Mouse (Mus musculus) T-helper 2 cell (primary cell): ENCODE data around the gene Frat2.

Experiments used
- in situ Hi-C: fragments of 300-600 bp; cut with MboI, MseI; formaldehyde crosslinking; loops from one replicate; pipeline ENCODE4 v1.15.1; 2025; ENCODE audit warnings: high pct_unique_total_duplicates

Frat2 gene

GRCm38 (mm10) chr19:41822589-41822988 is 25.3 kb downstream of the Frat2 start:
- in situ Hi-C loops: no loop called here

- in situ Hi-C loops: no loop called here
These were observed 26.5 kb downstream of the Frat2 start for GRCm38 (mm10) chr19:41821436-41821835.

- in situ Hi-C loops: no loop called here
These were observed 29.2 kb downstream of the Frat2 start for GRCm38 (mm10) chr19:41818749-41819148.

GRCm38 (mm10) chr19:41817325-41817724 is 30.6 kb downstream of the Frat2 start:
- in situ Hi-C loops: no loop called here

GRCm38 (mm10) chr19:41816915-41817314 is 31.0 kb downstream of the Frat2 start:
- in situ Hi-C loops: no loop called here

- in situ Hi-C loops: no loop called here
These were observed 31.5 kb downstream of the Frat2 start for GRCm38 (mm10) chr19:41816410-41816809.

- in situ Hi-C loops: no loop called here
These were observed 34.6 kb downstream of the Frat2 start for GRCm38 (mm10) chr19:41813374-41813773.

GRCm38 (mm10) chr19:41812525-41812924 is 35.4 kb downstream of the Frat2 start:
- in situ Hi-C loops: no loop called here

- in situ Hi-C loops: no loop called here
These were observed 37.9 kb downstream of the Frat2 start for GRCm38 (mm10) chr19:41810074-41810473.

GRCm38 (mm10) chr19:41808104-41808634 is 39.8 kb downstream of the Frat2 start:
- in situ Hi-C loops: loop anchor here (5.0 kb wide), 1 partner anchor 79 kb away; no protein-coding TSS in a partner anchor

- in situ Hi-C loops: loop anchor here (5.0 kb wide), 1 partner anchor 80 kb away; no protein-coding TSS in a partner anchor
These were observed 40.4 kb downstream of the Frat2 start for GRCm38 (mm10) chr19:41807497-41807896.

- in situ Hi-C loops: loop anchor here (5.0 kb wide), 1 partner anchor 81 kb away; no protein-coding TSS in a partner anchor
These were observed 42.1 kb downstream of the Frat2 start for GRCm38 (mm10) chr19:41805831-41806230.

GRCm38 (mm10) chr19:41803322-41803721 is 44.6 kb downstream of the Frat2 start:
- in situ Hi-C loops: no loop called here

GRCm38 (mm10) chr19:41801742-41802369 is 46.1 kb downstream of the Frat2 start, which contains the start of gene Arhgap19:
Gene Arhgap19 (minus strand): TSS chr19:41802047.
- in situ Hi-C loops: no loop called here

GRCm38 (mm10) chr19:41800986-41801741 is 46.8 kb downstream of the Frat2 start:
- in situ Hi-C loops: no loop called here

GRCm38 (mm10) chr19:41800451-41800850 is 47.5 kb downstream of the Frat2 start:
- in situ Hi-C loops: no loop called here

- in situ Hi-C loops: no loop called here
These were observed 50.4 kb downstream of the Frat2 start for GRCm38 (mm10) chr19:41797536-41797935.

GRCm38 (mm10) chr19:41796789-41797327 is 51.1 kb downstream of the Frat2 start:
- in situ Hi-C loops: no loop called here

GRCm38 (mm10) chr19:41796148-41796760 is 51.7 kb downstream of the Frat2 start:
- in situ Hi-C loops: no loop called here
